Mouse (Mus musculus): Measurements from ENCODE around the gene Gdap2. TPM values are rescaled to one million over a fixed set of nuclear protein-coding genes. Genes with fewer than 3 reads are reported as not detected.

Gene Gdap2
- polyA plus RNA-seq, 1 experiment, result 28.4 TPM

GRCm38 (mm10) chr3:100189861-100190260 lies 27.7 kb downstream of the Gdap2 start:
- DNase-seq (ENCODE audit: low read depth), result no peak
- TF ChIP-seq POLR2A (IDR thresholded peaks at IDR 0.05; ENCODE audit: borderline replicate concordance, extremely low read depth, insufficient read depth, insufficient read length, poor library complexity, severe bottlenecking) (no peak), CTCF (IDR thresholded peaks at IDR 0.05; ENCODE audit: borderline replicate concordance, extremely low read depth, insufficient read depth, insufficient read length) (no peak)

- DNase-seq (ENCODE audit: low read depth), result no peak
Observed at GRCm38 (mm10) chr3:100194210-100194609, 32.0 kb downstream of the Gdap2 start.

GRCm38 (mm10) chr3:100201554-100201953 lies 39.4 kb downstream of the Gdap2 start:
- DNase-seq (ENCODE audit: low read depth), result no peak
- TF ChIP-seq POLR2A (IDR thresholded peaks at IDR 0.05; ENCODE audit: borderline replicate concordance, extremely low read depth, insufficient read depth, insufficient read length, poor library complexity, severe bottlenecking), result no peak
- no peak for TF ChIP-seq CTCF (IDR thresholded peaks at IDR 0.05; ENCODE audit: borderline replicate concordance, extremely low read depth, insufficient read depth, insufficient read length)

More at GRCm38 (mm10) chr3:100194210-100194609, 32.0 kb downstream of the Gdap2 start:
- TF ChIP-seq CTCF (IDR thresholded peaks at IDR 0.05; ENCODE audit: borderline replicate concordance, extremely low read depth, insufficient read depth, insufficient read length), result no peak
- TF ChIP-seq POLR2A (IDR thresholded peaks at IDR 0.05; ENCODE audit: borderline replicate concordance, extremely low read depth, insufficient read depth, insufficient read length, poor library complexity, severe bottlenecking), result no peak

GRCm38 (mm10) chr3:100206973-100207372 lies 44.8 kb downstream of the Gdap2 start:
- DNase-seq (ENCODE audit: low read depth), result no peak
- TF ChIP-seq CTCF (IDR thresholded peaks at IDR 0.05; ENCODE audit: borderline replicate concordance, extremely low read depth, insufficient read depth, insufficient read length), result no peak
- TF ChIP-seq POLR2A (IDR thresholded peaks at IDR 0.05; ENCODE audit: borderline replicate concordance, extremely low read depth, insufficient read depth, insufficient read length, poor library complexity, severe bottlenecking), result no peak

- TF ChIP-seq CTCF (IDR thresholded peaks at IDR 0.05; ENCODE audit: borderline replicate concordance, extremely low read depth, insufficient read depth, insufficient read length) (no peak), POLR2A (IDR thresholded peaks at IDR 0.05; ENCODE audit: borderline replicate concordance, extremely low read depth, insufficient read depth, insufficient read length, poor library complexity, severe bottlenecking) (no peak)
- no peak for DNase-seq (ENCODE audit: low read depth)
Observed at GRCm38 (mm10) chr3:100215469-100215868, 53.3 kb downstream of the Gdap2 start.

GRCm38 (mm10) chr3:100225326-100225959 lies 63.3 kb downstream of the Gdap2 start:
- no peak for TF ChIP-seq CTCF (IDR thresholded peaks at IDR 0.05; ENCODE audit: borderline replicate concordance, extremely low read depth, insufficient read depth, insufficient read length)
- TF ChIP-seq POLR2A (IDR thresholded peaks at IDR 0.05; ENCODE audit: borderline replicate concordance, extremely low read depth, insufficient read depth, insufficient read length, poor library complexity, severe bottlenecking), result no peak
- DNase-seq (ENCODE audit: low read depth), result no peak

GRCm38 (mm10) chr3:100227509-100227908 lies 65.3 kb downstream of the Gdap2 start:
- TF ChIP-seq POLR2A (IDR thresholded peaks at IDR 0.05; ENCODE audit: borderline replicate concordance, extremely low read depth, insufficient read depth, insufficient read length, poor library complexity, severe bottlenecking), result no peak
- TF ChIP-seq CTCF (IDR thresholded peaks at IDR 0.05; ENCODE audit: borderline replicate concordance, extremely low read depth, insufficient read depth, insufficient read length), result no peak
- DNase-seq (ENCODE audit: low read depth), result no peak

GRCm38 (mm10) chr3:100228981-100229380 lies 66.8 kb downstream of the Gdap2 start:
- DNase-seq (ENCODE audit: low read depth), result no peak

GRCm38 (mm10) chr3:100236725-100237436 lies 74.7 kb downstream of the Gdap2 start:
- TF ChIP-seq CTCF (IDR thresholded peaks at IDR 0.05; ENCODE audit: borderline replicate concordance, extremely low read depth, insufficient read depth, insufficient read length), result no peak
- no peak for TF ChIP-seq POLR2A (IDR thresholded peaks at IDR 0.05; ENCODE audit: borderline replicate concordance, extremely low read depth, insufficient read depth, insufficient read length, poor library complexity, severe bottlenecking)

More at GRCm38 (mm10) chr3:100228981-100229380, 66.8 kb downstream of the Gdap2 start:
- TF ChIP-seq POLR2A (IDR thresholded peaks at IDR 0.05; ENCODE audit: borderline replicate concordance, extremely low read depth, insufficient read depth, insufficient read length, poor library complexity, severe bottlenecking), result no peak
- no peak for TF ChIP-seq CTCF (IDR thresholded peaks at IDR 0.05; ENCODE audit: borderline replicate concordance, extremely low read depth, insufficient read depth, insufficient read length)

GRCm38 (mm10) chr3:100242230-100242629 lies 80.0 kb downstream of the Gdap2 start:
- TF ChIP-seq CTCF (IDR thresholded peaks at IDR 0.05; ENCODE audit: borderline replicate concordance, extremely low read depth, insufficient read depth, insufficient read length) (no peak), POLR2A (IDR thresholded peaks at IDR 0.05; ENCODE audit: borderline replicate concordance, extremely low read depth, insufficient read depth, insufficient read length, poor library complexity, severe bottlenecking) (no peak)
- no peak for DNase-seq (ENCODE audit: low read depth)

More at GRCm38 (mm10) chr3:100236725-100237436, 74.7 kb downstream of the Gdap2 start:
- DNase-seq (ENCODE audit: low read depth), result no peak

- no peak for DNase-seq (ENCODE audit: low read depth)
- TF ChIP-seq POLR2A (IDR thresholded peaks at IDR 0.05; ENCODE audit: borderline replicate concordance, extremely low read depth, insufficient read depth, insufficient read length, poor library complexity, severe bottlenecking) (no peak), CTCF (IDR thresholded peaks at IDR 0.05; ENCODE audit: borderline replicate concordance, extremely low read depth, insufficient read depth, insufficient read length) (no peak)
Observed at GRCm38 (mm10) chr3:100246286-100246825, 84.2 kb downstream of the Gdap2 start.

Other genes starting within 250 kb of the Gdap2 start
- 33.4 and 35.3 TPM in 2 replicates for gene Wdr3, start within 50 bp of the Gdap2 start, polyA plus RNA-seq (2012; rRNA removed)